Comparison of ENCODE assay signal across 35 mouse cellular contexts in the genomic region with DNA sequence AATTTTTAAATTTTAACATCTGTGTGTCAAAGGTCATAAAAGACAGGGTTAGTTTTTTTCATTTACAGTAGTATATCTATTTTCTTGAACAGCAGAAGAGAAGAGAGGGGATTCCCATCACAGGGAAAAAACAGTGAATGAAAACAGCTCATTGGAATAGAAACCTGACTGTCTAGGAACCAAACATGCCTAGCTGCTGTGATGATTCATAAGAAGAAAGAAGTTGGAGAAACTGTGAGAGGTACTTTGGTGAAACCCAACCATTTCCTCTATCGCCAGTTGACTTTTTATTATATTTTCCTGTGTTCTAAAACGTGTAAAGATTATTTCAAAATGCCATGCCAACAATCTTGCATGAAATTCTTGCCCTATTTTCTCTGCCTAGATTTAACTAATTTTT.
"Had no signal": no experiment of that assay in that cellular context is flagged by ENCODE, and none has a peak within 500 bp of the region (broad histone marks: within the 10 kb centered on the region; RNA-seq: fewer than 3 reads in every experiment).

No protein-coding gene starts in this region.

- H3K9ac ChIP-seq: heart, embryonic 12.5 days; heart, embryonic 13.5 days; heart, embryonic 15.5 days; hindbrain, embryonic 12.5 days; hindbrain, embryonic 13.5 days; hindbrain, embryonic 14.5 days; hindbrain, embryonic 15.5 days; intestine, embryonic 15.5 days; kidney, embryonic 15.5 days had no signal

- ATAC-seq: hindbrain, postnatal 0 days; inflammation-experienced regulatory T-cells, adult 6 months; intestine, embryonic 15.5 days; intestine, embryonic 16.5 days; intestine, postnatal 0 days had no signal

- H3K9me3 ChIP-seq: heart, embryonic 10.5 days; heart, embryonic 12.5 days; heart, embryonic 13.5 days; heart, embryonic 15.5 days; hindbrain, embryonic 10.5 days; hindbrain, embryonic 12.5 days; hindbrain, embryonic 13.5 days; hindbrain, embryonic 15.5 days; intestine, embryonic 15.5 days; kidney, embryonic 15.5 days had no signal

- H3K4me3 ChIP-seq: heart, embryonic 10.5 days; heart, embryonic 12.5 days; heart, embryonic 13.5 days; heart, embryonic 15.5 days; hindbrain, embryonic 10.5 days; hindbrain, embryonic 12.5 days; hindbrain, embryonic 13.5 days; hindbrain, embryonic 15.5 days; intestine, embryonic 15.5 days; kidney, embryonic 15.5 days; layer of hippocampus, adult 2 months; left cerebral cortex, adult 2 months had no signal

- H3K36me3 ChIP-seq: heart, embryonic 10.5 days; heart, embryonic 12.5 days; heart, embryonic 13.5 days; heart, embryonic 15.5 days; hindbrain, embryonic 10.5 days; hindbrain, embryonic 12.5 days; hindbrain, embryonic 13.5 days; hindbrain, embryonic 15.5 days; intestine, embryonic 15.5 days; kidney, embryonic 15.5 days had no signal

- H3K4me2 ChIP-seq: heart, embryonic 11.5 days; heart, embryonic 12.5 days; heart, embryonic 13.5 days; heart, embryonic 15.5 days; hindbrain, embryonic 12.5 days; hindbrain, embryonic 13.5 days; hindbrain, embryonic 14.5 days; hindbrain, embryonic 15.5 days; intestine, embryonic 15.5 days; kidney, embryonic 15.5 days had no signal

- H3K27ac ChIP-seq: heart, embryonic 10.5 days; heart, embryonic 13.5 days; heart, embryonic 15.5 days; hindbrain, embryonic 10.5 days; hindbrain, embryonic 12.5 days; hindbrain, embryonic 13.5 days; hindbrain, embryonic 14.5 days; hindbrain, embryonic 15.5 days; hindbrain, postnatal 0 days; intestine, embryonic 15.5 days; kidney, embryonic 15.5 days; kidney, postnatal 0 days; layer of hippocampus, adult 2 months; left cerebral cortex, adult 2 months had no signal

- H3K27me3 ChIP-seq: heart, embryonic 12.5 days; heart, embryonic 13.5 days; heart, embryonic 15.5 days; hindbrain, embryonic 12.5 days; hindbrain, embryonic 13.5 days; hindbrain, embryonic 15.5 days; intestine, embryonic 15.5 days; kidney, embryonic 15.5 days had no signal

- DNase-seq: heart, postnatal 10 days; heart, postnatal 14 days; heart, postnatal 36 days; heart, postnatal 4 days; kidney, adult 11 months; kidney, adult 18-20 months; kidney, adult 2 months; kidney, adult 8-10 months; kidney, adult 9 months; kidney, postnatal 10 days; kidney, postnatal 14 days; kidney, postnatal 25 days; kidney, postnatal 36 days; kidney, postnatal 4 days; layer of hippocampus, adult 9-11 months; layer of hippocampus, postnatal 36 days had no signal

- H3K4me1 ChIP-seq: heart, embryonic 10.5 days; heart, embryonic 12.5 days; heart, embryonic 15.5 days; hindbrain, embryonic 13.5 days; hindbrain, embryonic 15.5 days; intestine, embryonic 15.5 days had no signal
